Mouse (Mus musculus) heart, embryonic 11.5 days (tissue): Measurements from ENCODE around the gene Gm38100. TPM values are rescaled to one million over a fixed set of nuclear protein-coding genes. Genes with fewer than 3 reads are reported as not detected.

ENCODE experiments used
- ATAC-seq: fragments of 200-750 bp; cut with Nextera tagmentation; replicated peaks from 2 replicates; pipeline ENCODE4 v1.8.0; 2017; ENCODE audit warnings: moderate library complexity; ENCODE audit not compliant: insufficient number of reproducible peaks, low FRiP score, low TSS enrichment
- H3K27ac ChIP-seq: fragments of 300-500 bp; sonication (generic); 2 replicates; pipeline ENCODE4 v1.5.1; 2014; ENCODE audit warnings: mild to moderate bottlenecking, low read depth, low read length
- H3K27me3 ChIP-seq: fragments of 300-500 bp; sonication (generic); 2 replicates; pipeline ENCODE4 v1.6.1; 2014; ENCODE audit warnings: mild to moderate bottlenecking, low read length, mixed read lengths; ENCODE audit not compliant: control insufficient read depth, insufficient read depth
- H3K36me3 ChIP-seq: fragments of 300-500 bp; sonication (generic); 2 replicates; pipeline ENCODE4 v1.6.1; 2014; ENCODE audit warnings: mild to moderate bottlenecking, low read length, moderate library complexity, mixed read lengths; ENCODE audit not compliant: control insufficient read depth, insufficient read depth
- H3K4me1 ChIP-seq: fragments of 300-500 bp; sonication (generic); 2 replicates; pipeline ENCODE4 v1.6.1; 2014; ENCODE audit warnings: low read length; ENCODE audit not compliant: control insufficient read depth, insufficient read depth
- H3K4me2 ChIP-seq: fragments of 300-500 bp; sonication (generic); 2 replicates; pipeline ENCODE4 v1.6.1; 2014; ENCODE audit warnings: mild to moderate bottlenecking, moderate library complexity
- H3K4me3 ChIP-seq: fragments of 300-500 bp; sonication (generic); 2 replicates; pipeline ENCODE4 v1.5.1; 2014; ENCODE audit warnings: low read depth, low read length
- H3K9ac ChIP-seq: fragments of 300-500 bp; sonication (generic); 2 replicates; pipeline ENCODE4 v1.6.1; 2014; ENCODE audit warnings: mild to moderate bottlenecking, low read depth, low read length, moderate library complexity
- H3K9me3 ChIP-seq: fragments of 300-500 bp; sonication (generic); replicated peaks from 2 replicates; pipeline ENCODE4 v1.6.1; 2016; ENCODE audit warnings: low read length; ENCODE audit not compliant: control insufficient read depth
- WGBS: fragments of 180-500 bp; shearing (Covaris S2); extraction: QIAGEN DNeasy Blood & Tissue Kit; methylation state at CpG from one replicate; pipeline ENCODE4 v1.1.7; 2014; ENCODE audit not compliant: insufficient replicate concordance; 5-methylcytosine and 5-hydroxymethylcytosine counted together
- polyA plus RNA-seq: library from polyadenylated mRNA; unstranded; fragments of >200 nt; fragmentation: Nextera tagmentation; extraction: Ambion mirVana; gene quantifications from 2 replicates; pipeline ENCODE4 v1.2.1, GENCODE M21; 2014

The Gm38100 gene
- not detected in 2 replicates for polyA plus RNA-seq

DNA sequence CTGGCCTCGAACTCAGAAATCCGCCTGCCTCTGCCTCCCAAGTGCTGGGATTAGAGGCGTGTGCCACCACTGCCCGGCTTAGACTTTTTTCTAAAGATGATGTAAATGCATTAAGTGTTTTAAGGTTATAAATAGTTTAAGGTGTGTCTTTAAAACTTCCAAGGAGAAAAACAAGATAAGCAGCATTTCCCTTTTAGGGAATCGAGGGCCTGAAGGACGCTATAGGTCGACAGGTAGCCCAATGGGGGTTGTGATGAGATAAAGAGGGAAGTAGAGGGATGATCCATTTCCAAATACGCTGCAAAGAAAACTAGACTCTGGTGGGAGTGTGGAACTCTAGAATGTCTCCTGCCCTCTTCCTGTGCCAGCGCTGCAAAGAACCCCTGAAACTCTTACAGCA is at the start of gene Gm38100:
TSS of gene Gm38100 (plus strand) at position 301 of the 400 bp plus-strand sequence.
- 83% methylated on average over 9 of the region's 9 CpGs for WGBS

GRCm38 (mm10) chr1:175870716-175871115 is 49.4 kb upstream of the Gm38100 start:
- no peak for ATAC-seq
- H3K4me1 ChIP-seq: no peaks in the 10 kb centered on the region
- H3K9ac ChIP-seq: no peak overlapping the region
- no peaks in the 10 kb centered on the region for H3K9me3 ChIP-seq
- H3K4me3 ChIP-seq: no peak overlapping the region
- no peaks in the 10 kb centered on the region for H3K27me3 ChIP-seq
- H3K36me3 ChIP-seq: no peaks in the 10 kb centered on the region
- no peak overlapping the region for H3K4me2 ChIP-seq
- H3K27ac ChIP-seq: no peak overlapping the region
- 81% methylated on average over 3 of the region's 3 CpGs for WGBS

More for the DNA sequence above, at the start of gene Gm38100:
- Histone ChIP-seq H3K9me3 (no peaks in the 10 kb centered on the region), H3K27ac (no peak within 1 kb of the TSS), H3K4me2 (no peak within 1 kb of the TSS), H3K4me3 (no peak within 1 kb of the TSS), H3K9ac (no peak within 1 kb of the TSS), H3K4me1 (no peaks in the 10 kb centered on the region), H3K36me3 (no peaks in the 10 kb centered on the region), H3K27me3 (no peaks in the 10 kb centered on the region)
- no peak for ATAC-seq

GRCm38 (mm10) chr1:175872028-175872816 is 47.9 kb upstream of the Gm38100 start:
- no peak overlapping the region for H3K4me3 ChIP-seq
- WGBS: 75% methylated on average over 6 of the region's 6 CpGs
- H3K9me3 ChIP-seq: no peaks in the 10 kb centered on the region
- H3K36me3 ChIP-seq: no peaks in the 10 kb centered on the region
- no peak overlapping the region for H3K4me2 ChIP-seq
- no peaks in the 10 kb centered on the region for H3K27me3 ChIP-seq
- H3K4me1 ChIP-seq: no peaks in the 10 kb centered on the region
- no peak for ATAC-seq
- no peak overlapping the region for H3K27ac ChIP-seq
- H3K9ac ChIP-seq: no peak overlapping the region

DNA sequence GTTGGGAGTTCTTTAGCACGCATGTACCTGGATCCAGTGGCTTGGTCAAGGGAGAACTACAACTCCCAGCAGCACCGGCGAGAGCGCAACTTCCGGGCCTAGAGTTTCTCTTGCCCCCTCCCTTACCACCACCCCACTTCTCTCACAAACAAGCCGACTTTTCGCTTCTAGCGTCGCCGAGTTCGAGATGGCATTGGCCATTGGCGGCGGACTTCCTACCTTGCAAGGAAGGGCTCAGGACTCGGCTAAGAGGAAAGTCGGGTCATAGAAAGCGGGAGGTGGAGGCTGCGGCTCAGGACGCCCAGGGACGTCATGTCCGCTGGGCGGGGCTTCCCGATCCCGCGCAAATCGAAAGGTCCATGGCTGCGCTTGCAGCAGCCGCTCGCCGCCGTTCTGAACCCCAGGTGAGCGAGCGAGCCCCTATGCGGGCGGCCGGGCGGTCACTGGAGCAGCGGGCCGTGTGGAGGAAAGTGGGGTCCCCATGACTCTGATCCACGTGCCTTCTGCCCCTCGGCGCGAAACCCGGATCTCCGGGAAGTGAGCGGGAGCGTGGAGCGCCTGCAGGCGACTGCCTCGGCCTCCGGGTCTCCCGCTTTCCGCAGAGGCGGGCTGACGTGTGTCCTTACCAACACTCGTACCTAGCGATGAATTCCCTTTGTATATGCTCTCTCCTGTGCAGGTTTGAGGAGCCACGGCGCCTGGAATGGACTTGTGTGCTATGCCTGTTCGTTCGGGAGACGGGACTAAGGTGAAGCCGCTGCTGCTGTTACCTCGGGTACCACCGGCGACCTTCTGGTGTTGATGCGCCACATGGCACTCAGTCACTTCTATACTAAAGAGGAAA is 39.5 kb upstream of the Gm38100 start, which contains the start of gene Exo1:
TSS of gene Exo1 (plus strand) at position 129 of the 844 bp plus-strand sequence.
- peak within 1 kb of the TSS; percentile 81 for H3K9ac ChIP-seq
- H3K36me3 ChIP-seq: peaks cover 8% of the 10 kb centered on the region
- H3K4me2 ChIP-seq: peak within 1 kb of the TSS; percentile 86
- H3K27me3 ChIP-seq: no peaks in the 10 kb centered on the region
- H3K4me1 ChIP-seq: peaks cover 6% of the 10 kb centered on the region
- no peaks in the 10 kb centered on the region for H3K9me3 ChIP-seq
- ATAC-seq: peak; percentile 95
- H3K4me3 ChIP-seq: peak within 1 kb of the TSS; percentile 83
- H3K27ac ChIP-seq: peak within 1 kb of the TSS; percentile 84
- WGBS: under 1% methylated on average over 66 of the region's 66 CpGs

- ATAC-seq: no peak
- no peaks in the 10 kb centered on the region for H3K9me3 ChIP-seq
- H3K4me1 ChIP-seq: peaks cover 6% of the 10 kb centered on the region
- H3K9ac ChIP-seq: no peak overlapping the region
- peaks cover 10% of the 10 kb centered on the region for H3K36me3 ChIP-seq
- no peak overlapping the region for H3K4me3 ChIP-seq
- H3K27me3 ChIP-seq: no peaks in the 10 kb centered on the region
- WGBS: 93% methylated on average over 3 of the region's 3 CpGs
- no peak overlapping the region for H3K4me2 ChIP-seq
- H3K27ac ChIP-seq: no peak overlapping the region
Measured at GRCm38 (mm10) chr1:175883398-175883797, 36.7 kb upstream of the Gm38100 start.

GRCm38 (mm10) chr1:175893263-175893662 is 26.9 kb upstream of the Gm38100 start:
- peaks cover 6% of the 10 kb centered on the region for H3K36me3 ChIP-seq

DNA sequence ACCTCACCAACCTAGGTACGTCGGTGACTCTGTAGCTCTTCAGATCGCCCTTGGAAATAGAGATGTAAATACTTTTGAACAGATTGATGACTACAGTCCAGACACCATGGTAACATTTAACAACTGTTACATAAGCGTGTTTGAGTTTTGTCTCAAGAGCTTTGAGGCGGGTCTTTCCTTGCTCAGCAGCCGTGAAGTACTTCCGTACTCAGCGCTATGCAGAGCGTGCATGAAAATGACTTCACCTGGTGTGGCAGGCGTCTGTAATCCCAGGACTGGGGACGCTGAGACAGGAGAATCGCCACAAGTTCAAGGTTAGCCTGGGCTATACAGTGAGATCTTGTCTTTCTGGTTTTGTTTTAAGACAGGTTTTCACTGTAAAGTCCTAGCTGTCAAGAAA is 26.4 kb upstream of the Gm38100 start:
- H3K4me2 ChIP-seq: no peak overlapping the region
- no peak overlapping the region for H3K27ac ChIP-seq
- no peaks in the 10 kb centered on the region for H3K4me1 ChIP-seq
- no peak for ATAC-seq
- no peaks in the 10 kb centered on the region for H3K9me3 ChIP-seq
- no peak overlapping the region for H3K4me3 ChIP-seq
- WGBS: 93% methylated on average over 12 of the region's 12 CpGs
- peaks cover 6% of the 10 kb centered on the region for H3K36me3 ChIP-seq
- no peaks in the 10 kb centered on the region for H3K27me3 ChIP-seq
- no peak overlapping the region for H3K9ac ChIP-seq

More at GRCm38 (mm10) chr1:175893263-175893662, 26.9 kb upstream of the Gm38100 start:
- no peak overlapping the region for H3K9ac ChIP-seq
- no peak for ATAC-seq
- H3K27ac ChIP-seq: no peak overlapping the region
- WGBS: 87% methylated on average over 6 of the region's 6 CpGs
- H3K4me1 ChIP-seq: no peaks in the 10 kb centered on the region
- H3K4me2 ChIP-seq: no peak overlapping the region
- no peak overlapping the region for H3K4me3 ChIP-seq
- no peaks in the 10 kb centered on the region for H3K27me3 ChIP-seq
- H3K9me3 ChIP-seq: no peaks in the 10 kb centered on the region

DNA sequence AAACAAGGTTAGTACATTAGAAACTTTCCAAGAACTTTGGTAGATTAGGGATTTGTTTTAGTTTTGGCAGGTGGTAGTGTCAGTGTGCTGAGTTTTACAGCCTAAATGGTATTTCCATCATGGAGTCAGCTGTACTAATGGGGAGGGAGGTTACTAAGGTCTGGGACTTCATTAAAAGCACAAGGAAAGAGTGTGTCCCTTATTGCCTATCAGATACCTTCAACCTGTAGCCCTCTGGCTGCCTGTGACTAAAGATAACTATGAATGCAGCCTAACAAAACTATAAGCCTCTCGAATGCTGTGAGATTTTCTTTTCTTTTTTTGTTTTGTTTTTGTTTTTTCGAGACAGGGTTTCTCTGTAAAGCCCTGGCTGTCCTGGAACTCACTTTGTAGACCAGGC is 8.9 kb upstream of the Gm38100 start:
- no peak overlapping the region for H3K4me2 ChIP-seq
- H3K4me3 ChIP-seq: no peak overlapping the region

More for the DNA sequence above, 8.9 kb upstream of the Gm38100 start:
- no peaks in the 10 kb centered on the region for H3K27me3 ChIP-seq
- no peaks in the 10 kb centered on the region for H3K4me1 ChIP-seq
- H3K9ac ChIP-seq: no peak overlapping the region
- 85% methylated on average over 2 of the region's 2 CpGs for WGBS
- no peaks in the 10 kb centered on the region for H3K9me3 ChIP-seq
- H3K27ac ChIP-seq: no peak overlapping the region
- ATAC-seq: no peak
- peaks cover 16% of the 10 kb centered on the region for H3K36me3 ChIP-seq
